Mouse (Mus musculus) MEL (cell line): ENCODE measurements at regions not wholly inside any gene's neighbourhood (a gene's known extent, or its start where the extent isn't known, plus 50 kb on each side); places are given as distances from the start of the nearest gene placed in this dataset.

Source experiments
- DNase-seq: peaks from one replicate; pipeline ENCODE4 v3.0.0; 2011; ENCODE audit warnings: low read depth, low spot score
- H3K27ac ChIP-seq: 2 replicates; pipeline ENCODE4 v1.5.1; 2012; ENCODE audit warnings: low read depth, mild to moderate bottlenecking, control low read depth, low read length, moderate library complexity; ENCODE audit not compliant: control insufficient read depth
- H3K27me3 ChIP-seq, 2 experiments: fragments of 150-350 bp in 1 of 2; sonication (generic) in 1 of 2; 2 replicates each; pipeline ENCODE4 v1.6.1; 2012; ENCODE audit warnings: low read length in 2 of 2, mild to moderate bottlenecking in 2 of 2, improper control_type of control experiment in 1 of 2, moderate library complexity in 1 of 2; ENCODE audit not compliant: insufficient read depth in 2 of 2, control insufficient read depth in 1 of 2
- H3K36me3 ChIP-seq, 2 experiments: 2 replicates each; pipeline ENCODE4 v1.6.1; 2012 to 2014; ENCODE audit warnings: low read length in 2 of 2, improper control_type of control experiment in 1 of 2, inconsistent platforms in 1 of 2, mild to moderate bottlenecking in 1 of 2; ENCODE audit not compliant: insufficient read depth in 2 of 2, control insufficient read depth in 1 of 2
- H3K4me1 ChIP-seq, 2 experiments: fragments of 150-350 bp in 1 of 2; sonication (generic) in 1 of 2; 2 replicates each; pipeline ENCODE4 v1.6.1; 2012; ENCODE audit warnings: low read length in 2 of 2, improper control_type of control experiment in 1 of 2, mild to moderate bottlenecking in 1 of 2; ENCODE audit not compliant: insufficient read depth in 2 of 2, control insufficient read depth in 1 of 2
- H3K4me3 ChIP-seq, 2 experiments: fragments of 150-350 bp in 1 of 2; sonication (generic) in 1 of 2; 2 replicates each; pipeline ENCODE4 v1.5.1; 2012; ENCODE audit warnings: low read depth in 2 of 2, low read length in 2 of 2, mild to moderate bottlenecking in 2 of 2, moderate library complexity in 2 of 2, control low read depth in 1 of 2, improper control_type of control experiment in 1 of 2; ENCODE audit not compliant: control insufficient read depth in 1 of 2, insufficient read depth in 1 of 2
- H3K79me2 ChIP-seq: 2 replicates; pipeline ENCODE4 v1.6.1; 2012; ENCODE audit warnings: mild to moderate bottlenecking, low read length, moderate library complexity; ENCODE audit not compliant: control insufficient read depth, poor library complexity, insufficient read depth
- H3K9ac ChIP-seq: 2 replicates; pipeline ENCODE4 v1.6.1; 2012; ENCODE audit warnings: low read depth, mild to moderate bottlenecking, control low read depth, low read length, moderate library complexity; ENCODE audit not compliant: control insufficient read depth, poor library complexity, severe bottlenecking
- H3K9me3 ChIP-seq: fragments of 150-350 bp; sonication (generic); replicated peaks from 2 replicates; pipeline ENCODE4 v1.6.1; 2012; ENCODE audit warnings: mild to moderate bottlenecking, low read length, improper control_type of control experiment, moderate library complexity; ENCODE audit not compliant: insufficient read depth
- CHD2 ChIP-seq: IDR thresholded peaks from 2 replicates; pipeline ENCODE4 v1.6.1; 2011; ENCODE audit warnings: low read length, improper control_type of control experiment
- CTCF ChIP-seq, 3 experiments: IDR thresholded peaks in 2 of 3; conservative IDR thresholded peaks in 1 of 3; 2 replicates each; pipeline ENCODE4 v1.5.1; 2011 to 2012; ENCODE audit warnings: low read length in 3 of 3, low read depth in 2 of 3, mild to moderate bottlenecking in 2 of 3, improper control_type of control experiment in 1 of 3, inconsistent platforms in 1 of 3, mixed read lengths in 1 of 3, moderate library complexity in 1 of 3; ENCODE audit not compliant: control insufficient read depth in 1 of 3, insufficient read depth in 1 of 3, poor library complexity in 1 of 3, severe bottlenecking in 1 of 3
- ELF1 ChIP-seq: IDR thresholded peaks from 2 replicates; pipeline ENCODE4 v1.6.1; 2014; ENCODE audit warnings: low read depth, mild to moderate bottlenecking, inconsistent platforms, low read length, improper control_type of control experiment, moderate library complexity
- EP300 ChIP-seq, 2 experiments: IDR thresholded peaks; 2 replicates each; pipeline ENCODE4 v1.6.1; 2011; ENCODE audit warnings: improper control_type of control experiment in 2 of 2, low read length in 2 of 2, low read depth in 1 of 2, mild to moderate bottlenecking in 1 of 2
- GABPA ChIP-seq: IDR thresholded peaks from 2 replicates; pipeline ENCODE4 v1.6.1; 2012; ENCODE audit warnings: low read depth, mild to moderate bottlenecking, inconsistent platforms, low read length, improper control_type of control experiment, moderate library complexity
- GATA1 ChIP-seq: IDR thresholded peaks from 2 replicates; pipeline ENCODE4 v1.6.1; 2011; ENCODE audit warnings: low read depth, low read length, improper control_type of control experiment
- HCFC1 ChIP-seq: IDR thresholded peaks from 2 replicates; pipeline ENCODE4 v1.6.1; 2012; ENCODE audit warnings: low read depth, mild to moderate bottlenecking, inconsistent platforms, low read length, improper control_type of control experiment, moderate library complexity
- KAT2A ChIP-seq: conservative IDR thresholded peaks from 2 replicates; pipeline ENCODE4 v1.6.1; 2012; ENCODE audit warnings: low read depth, low read length, improper control_type of control experiment, inconsistent platforms
- MAFK ChIP-seq: IDR thresholded peaks from 2 replicates; pipeline ENCODE4 v1.6.1; 2011; ENCODE audit warnings: low read depth, mild to moderate bottlenecking, low read length, improper control_type of control experiment, borderline replicate concordance
- MXI1 ChIP-seq: IDR thresholded peaks from 2 replicates; pipeline ENCODE4 v1.6.1; 2011; ENCODE audit warnings: mild to moderate bottlenecking, low read depth, low read length, improper control_type of control experiment
- MYB ChIP-seq: IDR thresholded peaks from 2 replicates; pipeline ENCODE4 v1.6.1; 2011; ENCODE audit warnings: mild to moderate bottlenecking, low read depth, low read length, improper control_type of control experiment
- NRF1 ChIP-seq: IDR thresholded peaks from 2 replicates; pipeline ENCODE4 v1.6.1; 2014; ENCODE audit warnings: low read depth, mild to moderate bottlenecking, inconsistent platforms, low read length, improper control_type of control experiment, moderate library complexity; ENCODE audit not compliant: poor library complexity, insufficient read depth, severe bottlenecking
- POLR2A ChIP-seq, 2 experiments: IDR thresholded peaks; 2 replicates each; pipeline ENCODE4 v1.6.1; 2011 to 2012; ENCODE audit warnings: low read length in 2 of 2, mild to moderate bottlenecking in 2 of 2, control low read depth in 1 of 2, improper control_type of control experiment in 1 of 2, low read depth in 1 of 2, moderate library complexity in 1 of 2; ENCODE audit not compliant: control insufficient read depth in 1 of 2, insufficient read depth in 1 of 2, poor library complexity in 1 of 2
- POLR2AphosphoS5 ChIP-seq: IDR thresholded peaks from 2 replicates; pipeline ENCODE4 v1.6.1; 2012; ENCODE audit warnings: low read depth, borderline replicate concordance, mild to moderate bottlenecking, inconsistent platforms, low read length, moderate library complexity, mixed read lengths
- RAD21 ChIP-seq: IDR thresholded peaks from 2 replicates; pipeline ENCODE4 v1.6.1; 2011; ENCODE audit warnings: mild to moderate bottlenecking, low read depth, low read length, improper control_type of control experiment
- RCOR1 ChIP-seq: IDR thresholded peaks from 2 replicates; pipeline ENCODE4 v1.6.1; 2012; ENCODE audit warnings: low read depth, mild to moderate bottlenecking, inconsistent platforms, low read length, improper control_type of control experiment
- SIN3A ChIP-seq: IDR thresholded peaks from 2 replicates; pipeline ENCODE4 v1.6.1; 2012; ENCODE audit warnings: low read length, improper control_type of control experiment, inconsistent platforms
- SMC3 ChIP-seq: IDR thresholded peaks from 2 replicates; pipeline ENCODE4 v1.6.1; 2011; ENCODE audit warnings: low read depth, low read length, improper control_type of control experiment
- TCF12 ChIP-seq: IDR thresholded peaks from 2 replicates; pipeline ENCODE4 v1.6.1; 2014; ENCODE audit warnings: low read depth, mild to moderate bottlenecking, inconsistent platforms, low read length, improper control_type of control experiment, moderate library complexity
- UBTF ChIP-seq: IDR thresholded peaks from 2 replicates; pipeline ENCODE4 v1.6.1; 2012; ENCODE audit warnings: low read depth, mild to moderate bottlenecking, inconsistent platforms, low read length, improper control_type of control experiment, moderate library complexity, borderline replicate concordance; ENCODE audit not compliant: insufficient read depth
- USF1 ChIP-seq: IDR thresholded peaks from 2 replicates; pipeline ENCODE4 v1.6.1; 2014; ENCODE audit warnings: low read depth, mild to moderate bottlenecking, inconsistent platforms, low read length, improper control_type of control experiment, moderate library complexity
- ZC3H11A ChIP-seq: IDR thresholded peaks from 2 replicates; pipeline ENCODE4 v1.6.1; 2012; ENCODE audit warnings: low read depth, mild to moderate bottlenecking, inconsistent platforms, low read length, improper control_type of control experiment
- ZKSCAN1 ChIP-seq: IDR thresholded peaks from 2 replicates; pipeline ENCODE4 v1.6.1; 2012; ENCODE audit warnings: low read depth, mild to moderate bottlenecking, inconsistent platforms, low read length, improper control_type of control experiment, moderate library complexity
- ZNF384 ChIP-seq: IDR thresholded peaks from 2 replicates; pipeline ENCODE4 v1.6.1; 2012; ENCODE audit warnings: low read depth, mild to moderate bottlenecking, inconsistent platforms, low read length, improper control_type of control experiment

DNA sequence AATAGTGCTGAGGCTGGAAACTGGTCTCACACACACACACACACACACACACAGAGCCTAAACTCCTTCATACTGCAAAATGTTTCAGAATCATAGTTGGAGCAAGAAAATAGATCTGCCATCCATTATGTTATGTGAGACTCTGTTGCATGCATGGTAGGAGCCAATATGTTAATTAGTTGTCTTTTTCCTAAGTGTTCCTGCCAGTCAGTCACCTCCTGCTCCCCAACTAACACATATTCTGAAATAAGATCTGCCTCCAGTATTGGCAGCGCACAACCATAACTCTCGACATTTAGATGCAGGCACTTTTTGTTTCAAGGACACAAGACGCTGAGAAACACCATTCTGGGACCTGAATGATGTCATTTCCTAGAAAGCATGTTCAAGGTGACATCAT is 70.9 kb upstream of the Syt6 start:
- Histone ChIP-seq H3K79me2 (no peaks in the 10 kb centered on the region), H3K27ac (no peak overlapping the region), H3K4me1 (no peaks in the 10 kb centered on the region), H3K36me3 (no peaks in the 10 kb centered on the region), H3K9ac (no peak overlapping the region)
- DNase-seq = no peak
- no peak for TF ChIP-seq CTCF (IDR thresholded peaks at IDR 0.05 in 2 of 3, conservative IDR thresholded peaks at IDR 0.05 in 1 of 3; ENCODE audit: control insufficient read depth in 1 of 3, insufficient read depth in 1 of 3, low read depth in 2 of 3, low read length in 3 of 3, poor library complexity in 1 of 3, severe bottlenecking in 1 of 3)
- TF ChIP-seq EP300 (IDR thresholded peaks at IDR 0.05; ENCODE audit: low read depth in 1 of 2, low read length in 2 of 2) = no peak
- no peak for TF ChIP-seq MXI1
- TF ChIP-seq USF1 = no peak
- no peak for TF ChIP-seq CHD2
- no peak for TF ChIP-seq TCF12
- TF ChIP-seq ZNF384 = no peak
- TF ChIP-seq RCOR1 = no peak
- TF ChIP-seq MYB = no peak
- TF ChIP-seq ZKSCAN1 = no peak
- no peak for TF ChIP-seq ELF1
- no peak for TF ChIP-seq RAD21
- no peak for TF ChIP-seq POLR2AphosphoS5
- no peak for TF ChIP-seq SIN3A
- no peak for TF ChIP-seq GATA1
- no peak for TF ChIP-seq NRF1
- TF ChIP-seq, all 39 proteins: peak for 0
- no peaks in the 10 kb centered on the region for H3K9me3 ChIP-seq
- no peak overlapping the region for H3K4me3 ChIP-seq
- H3K27me3 ChIP-seq = no peaks in the 10 kb centered on the region

DNA sequence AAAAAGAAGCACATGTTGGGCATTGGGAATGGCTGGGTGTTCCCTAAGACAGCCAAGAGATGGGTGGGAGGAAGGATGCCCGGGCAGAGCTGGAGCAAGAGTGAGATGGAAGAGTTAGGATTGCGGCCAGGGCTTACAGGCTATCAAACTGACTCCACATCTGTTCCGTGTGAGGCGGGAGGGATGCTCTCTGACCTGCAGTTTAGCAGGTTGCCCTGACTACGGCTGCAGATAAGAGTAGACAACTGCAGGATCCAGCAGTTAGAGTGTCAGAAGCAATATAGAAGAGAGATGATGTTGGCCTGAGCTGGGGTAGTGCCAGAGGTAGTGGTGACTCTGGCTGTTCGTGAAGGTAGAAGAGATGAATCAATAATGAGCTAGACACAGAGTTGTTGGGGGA is 61.6 kb upstream of the Syt6 start:
- Histone ChIP-seq H3K79me2 (no peaks in the 10 kb centered on the region), H3K36me3 (no peaks in the 10 kb centered on the region), H3K4me3 (no peak overlapping the region)
- TF ChIP-seq HCFC1 = no peak
- TF ChIP-seq RCOR1 = no peak
- no peak for TF ChIP-seq RAD21
- no peak for TF ChIP-seq TCF12
- TF ChIP-seq NRF1 = no peak
- TF ChIP-seq MAFK = no peak
- TF ChIP-seq UBTF = no peak
- TF ChIP-seq ZC3H11A = no peak
- TF ChIP-seq KAT2A = no peak
- no peak for TF ChIP-seq POLR2A (IDR thresholded peaks at IDR 0.05; ENCODE audit: control insufficient read depth in 1 of 2, insufficient read depth in 1 of 2, low read depth in 1 of 2, low read length in 2 of 2, poor library complexity in 1 of 2)
- TF ChIP-seq CTCF (IDR thresholded peaks at IDR 0.05 in 2 of 3, conservative IDR thresholded peaks at IDR 0.05 in 1 of 3; ENCODE audit: control insufficient read depth in 1 of 3, insufficient read depth in 1 of 3, low read depth in 2 of 3, low read length in 3 of 3, poor library complexity in 1 of 3, severe bottlenecking in 1 of 3) = no peak
- TF ChIP-seq SMC3 = no peak
- TF ChIP-seq ZNF384 = no peak
- TF ChIP-seq GABPA = no peak
- TF ChIP-seq, all 39 proteins: peak for 0
- Histone ChIP-seq H3K27ac (no peak overlapping the region), H3K9me3 (no peaks in the 10 kb centered on the region), H3K9ac (no peak overlapping the region), H3K27me3 (peaks cover 0 to 2% of the 10 kb centered on the region in 2 experiments; a peak in 2 of 4 replicates), H3K4me1 (no peaks in the 10 kb centered on the region)
- no peak for DNase-seq
